Mouse (Mus musculus) bone marrow macrophage, adult 2 months (primary cell): ENCODE measurements around the gene Tbata. TPM values are rescaled to one million over a fixed set of nuclear protein-coding genes. Genes with fewer than 3 reads are reported as not detected.
A peak's percentile ranks its signal among the peaks of the same experiment; 100 is the strongest.

Experiments used
- H3K27ac ChIP-seq: 2 replicates; pipeline ENCODE4 v1.5.1; 2012; ENCODE audit warnings: low read depth, low read length; ENCODE audit not compliant: insufficient read depth
- H3K4me1 ChIP-seq: 2 replicates; pipeline ENCODE4 v1.6.1; 2012; ENCODE audit warnings: low read length; ENCODE audit not compliant: control insufficient read depth, insufficient read depth
- H3K4me3 ChIP-seq: 2 replicates; pipeline ENCODE4 v1.5.1; 2012; ENCODE audit warnings: mild to moderate bottlenecking, low read length, moderate library complexity; ENCODE audit not compliant: insufficient read depth
- CTCF ChIP-seq: IDR thresholded peaks from 2 replicates; pipeline ENCODE4 v1.5.1; 2012; ENCODE audit warnings: low read depth, mild to moderate bottlenecking, low read length, moderate library complexity
- POLR2A ChIP-seq: IDR thresholded peaks from 2 replicates; pipeline ENCODE4 v1.6.1; 2012; ENCODE audit warnings: mild to moderate bottlenecking, low read depth, low read length, borderline replicate concordance
- polyA plus RNA-seq: library from polyadenylated mRNA; stranded (reverse); fragments of >200 nt; gene quantifications from 2 replicates; pipeline ENCODE4 v1.2.4, GENCODE M21; 2012; ENCODE audit not compliant: missing spikeins, insufficient read depth, insufficient read length

Tbata gene
- polyA plus RNA-seq, 1 experiment: not detected

DNA sequence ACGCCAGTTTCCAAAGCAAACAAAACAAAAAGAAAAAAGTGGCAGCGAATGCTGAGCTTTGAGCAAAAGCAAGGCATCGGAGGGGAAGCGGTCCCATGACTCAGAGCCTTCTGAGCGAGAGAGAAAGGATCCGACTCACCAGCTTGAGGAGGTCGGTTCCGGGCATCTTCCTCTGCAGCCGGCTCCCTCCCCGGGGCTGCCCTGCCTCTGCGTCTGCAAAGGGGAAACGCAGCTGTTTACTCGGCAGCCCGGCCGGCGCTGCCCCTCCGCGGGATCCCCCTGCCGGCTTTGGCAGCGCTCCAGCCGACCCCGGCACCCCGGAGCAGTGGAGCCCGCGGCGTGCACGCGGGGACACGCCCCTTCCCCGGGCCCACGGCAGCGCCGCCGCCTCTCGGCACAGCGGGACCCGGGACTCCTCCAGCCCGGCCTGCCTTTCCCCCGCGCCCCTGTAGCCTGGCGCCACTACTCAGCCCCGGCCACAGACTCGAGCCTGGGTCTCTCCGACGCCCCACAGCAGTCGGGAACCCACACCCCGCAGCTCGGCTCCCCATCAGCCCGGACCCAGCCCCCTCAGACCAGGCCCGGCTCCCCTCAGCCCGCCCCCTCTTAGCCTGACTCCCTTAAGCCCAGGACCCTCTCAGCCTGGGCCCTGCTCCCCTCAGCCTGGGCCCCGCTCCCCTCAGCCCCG, 25.5 kb upstream of the Tbata start:
- Histone ChIP-seq H3K4me1 (peaks cover 33% of the 10 kb centered on the region), H3K27ac (peak overlapping the region; percentile 88), H3K4me3 (peak overlapping the region; percentile 93)
- TF ChIP-seq CTCF: no peak
- TF ChIP-seq POLR2A: no peak

DNA sequence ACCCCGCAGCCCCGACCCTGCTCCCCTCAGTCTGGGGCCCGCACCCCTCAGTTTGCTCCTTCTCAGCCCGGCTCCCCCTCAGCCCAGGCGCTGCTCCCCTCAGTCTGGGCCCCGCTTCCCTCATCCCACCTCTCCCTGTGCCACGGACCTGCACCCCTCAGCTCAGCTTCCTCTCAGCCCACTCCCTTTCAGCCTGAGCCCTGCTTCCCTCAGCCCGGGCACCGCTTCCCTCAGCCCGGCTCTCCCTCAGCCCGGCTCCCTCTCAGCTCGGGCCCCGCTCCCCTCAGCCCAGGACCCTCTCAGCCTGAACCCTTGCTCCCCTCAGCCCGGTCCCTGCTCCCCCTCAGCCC, 25.0 kb upstream of the Tbata start:
- TF ChIP-seq CTCF (no peak), POLR2A (no peak)
- Histone ChIP-seq H3K4me3 (peak overlapping the region; percentile 93), H3K4me1 (peaks cover 34% of the 10 kb centered on the region), H3K27ac (peak overlapping the region; percentile 88)

DNA sequence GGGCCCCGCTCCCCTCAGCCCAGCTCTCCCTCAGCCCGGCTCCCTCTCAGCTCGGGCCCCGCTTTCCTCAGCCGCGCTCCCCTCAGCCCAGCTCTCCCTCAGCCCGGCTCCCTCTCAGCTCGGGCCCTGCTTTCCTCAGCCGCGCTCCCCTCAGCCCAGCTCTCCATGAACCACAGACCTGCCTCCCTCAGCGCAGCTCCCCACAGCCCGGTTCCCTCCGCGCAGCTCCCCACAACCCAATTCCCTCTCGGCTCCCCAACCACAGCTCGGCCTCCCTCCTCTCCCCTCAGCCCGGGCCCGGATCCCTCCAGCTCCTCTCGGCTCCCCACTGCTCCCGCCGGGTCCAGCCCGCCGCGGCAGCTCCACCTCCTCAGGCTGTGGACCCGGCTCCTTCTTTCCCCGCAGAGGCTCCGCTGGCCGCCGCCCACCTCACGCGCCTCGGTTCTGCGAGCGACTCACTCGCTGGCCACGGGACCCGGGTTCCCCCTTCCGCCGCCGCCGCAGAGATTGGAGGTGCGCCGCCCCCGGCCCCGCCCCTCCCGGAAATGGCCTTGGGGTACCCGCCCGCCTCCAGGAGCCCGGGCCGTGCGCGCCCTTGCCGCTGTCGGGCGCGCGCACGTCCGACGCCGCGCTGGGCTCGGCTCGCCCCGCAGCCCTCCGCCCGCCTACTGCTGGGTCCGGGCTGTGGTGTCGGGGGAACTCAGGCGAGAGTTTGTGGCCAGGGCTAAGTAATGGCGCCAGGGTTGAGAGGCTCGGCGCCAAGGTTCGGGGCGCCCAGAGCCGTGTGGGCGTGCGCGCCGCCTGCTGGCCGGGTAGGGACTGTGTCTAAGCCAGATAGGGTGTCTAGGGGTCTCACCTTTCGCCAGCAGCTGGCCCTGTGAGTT, 24.4 kb upstream of the Tbata start, which contains the start of gene Sgpl1:
TSS of gene Sgpl1 (minus strand) at position 547 of the 884 bp plus-strand sequence.
- peak within 1 kb of the TSS; percentile 91 for H3K27ac ChIP-seq
- peak within 1 kb of the TSS; percentile 93 for H3K4me3 ChIP-seq
- TF ChIP-seq CTCF (peak; percentile 76), POLR2A (peak; percentile 95; the same call in 1 of the 2 replicates)
- peaks cover 35% of the 10 kb centered on the region for H3K4me1 ChIP-seq

DNA sequence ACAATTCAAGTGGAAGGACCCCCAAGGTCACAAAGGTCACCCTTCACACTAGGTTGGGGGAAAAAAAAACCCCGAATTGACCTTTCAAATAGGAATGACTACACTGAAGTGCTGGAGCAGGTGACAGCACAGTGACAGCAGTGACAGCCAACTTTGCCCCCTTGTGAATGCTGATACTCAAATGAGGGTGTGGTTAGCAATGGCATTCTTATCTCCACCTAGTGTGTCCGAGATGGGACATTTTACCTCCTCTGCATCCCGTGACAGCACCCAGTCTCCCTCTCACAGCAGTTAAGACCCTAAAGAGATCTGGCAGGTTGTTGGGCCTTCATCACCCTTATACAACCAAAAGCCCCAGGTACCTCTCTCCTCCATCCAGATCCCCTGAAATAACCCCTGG, 22.3 kb upstream of the Tbata start:
- Histone ChIP-seq H3K4me3 (no peak overlapping the region), H3K27ac (no peak overlapping the region), H3K4me1 (peaks cover 27% of the 10 kb centered on the region)
- TF ChIP-seq POLR2A: no peak

DNA sequence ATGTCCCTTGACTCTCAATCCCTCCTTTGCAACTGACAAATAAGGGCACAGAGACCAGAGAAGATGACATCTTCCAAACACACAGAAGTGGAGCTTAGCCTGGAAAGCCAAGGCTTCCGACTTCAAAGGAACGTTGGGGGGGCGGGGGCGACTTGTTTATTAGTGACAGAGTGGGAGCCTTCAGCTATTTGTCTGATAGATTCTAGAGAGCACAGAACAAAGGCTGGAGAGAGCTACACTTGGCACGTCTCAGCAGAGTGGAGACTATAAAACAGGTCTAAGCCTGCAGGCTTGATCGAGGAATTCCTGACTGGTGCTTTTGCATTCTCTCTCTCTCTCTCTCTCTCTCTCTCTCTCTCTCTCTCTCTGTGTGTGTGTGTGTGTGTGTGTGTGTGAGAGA, 21.1 kb upstream of the Tbata start:
- TF ChIP-seq CTCF: no peak
- no peak for TF ChIP-seq POLR2A
- Histone ChIP-seq H3K27ac (0 out of 2 replicates have a peak overlapping the region, but pooled peaks have one; percentile 43), H3K4me3 (no peak overlapping the region), H3K4me1 (peaks cover 27% of the 10 kb centered on the region)

DNA sequence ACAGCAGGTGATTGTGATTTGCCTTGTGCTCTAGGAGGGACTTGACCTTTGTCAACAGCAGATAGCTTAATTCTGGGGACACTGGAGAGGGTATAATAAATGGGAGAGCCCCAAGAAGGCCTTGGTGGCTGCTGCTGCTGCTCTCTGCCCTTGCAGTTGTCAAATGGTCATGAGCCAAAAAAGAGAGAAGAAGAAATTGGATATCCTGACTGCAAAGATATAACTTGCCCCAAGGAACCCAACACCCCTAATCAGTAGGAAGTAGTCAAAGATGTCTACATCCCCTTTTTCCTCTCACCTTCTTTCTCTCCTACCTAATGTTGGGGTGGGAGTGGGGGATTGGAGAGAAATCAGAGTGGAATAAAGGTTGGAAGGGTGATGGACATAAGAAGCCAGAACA, 19.6 kb upstream of the Tbata start:
- Histone ChIP-seq H3K27ac (no peak overlapping the region), H3K4me1 (peaks cover 27% of the 10 kb centered on the region), H3K4me3 (no peak overlapping the region)
- TF ChIP-seq POLR2A (no peak), CTCF (no peak)

DNA sequence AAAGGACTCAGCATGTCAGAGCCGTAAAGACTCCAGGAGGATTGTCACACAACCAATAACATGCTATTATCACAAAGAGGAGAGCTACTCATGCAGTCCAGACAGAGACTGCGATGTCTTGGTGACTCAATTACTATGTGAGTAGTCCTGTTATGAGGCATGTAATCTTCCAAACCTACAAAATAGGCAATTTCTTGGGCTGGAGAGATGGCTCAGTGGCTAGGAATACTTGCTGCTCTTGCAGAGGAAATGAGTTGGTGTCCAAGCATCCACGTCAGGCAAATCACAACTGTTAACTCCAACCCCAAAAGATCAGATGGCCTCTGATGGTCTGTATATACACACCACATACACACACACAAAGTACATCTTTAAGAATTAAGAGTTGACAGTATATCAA, 16.1 kb upstream of the Tbata start:
- H3K27ac ChIP-seq: no peak overlapping the region
- H3K4me1 ChIP-seq: peaks cover 10% of the 10 kb centered on the region
- TF ChIP-seq CTCF: no peak
- TF ChIP-seq POLR2A: no peak
- no peak overlapping the region for H3K4me3 ChIP-seq

DNA sequence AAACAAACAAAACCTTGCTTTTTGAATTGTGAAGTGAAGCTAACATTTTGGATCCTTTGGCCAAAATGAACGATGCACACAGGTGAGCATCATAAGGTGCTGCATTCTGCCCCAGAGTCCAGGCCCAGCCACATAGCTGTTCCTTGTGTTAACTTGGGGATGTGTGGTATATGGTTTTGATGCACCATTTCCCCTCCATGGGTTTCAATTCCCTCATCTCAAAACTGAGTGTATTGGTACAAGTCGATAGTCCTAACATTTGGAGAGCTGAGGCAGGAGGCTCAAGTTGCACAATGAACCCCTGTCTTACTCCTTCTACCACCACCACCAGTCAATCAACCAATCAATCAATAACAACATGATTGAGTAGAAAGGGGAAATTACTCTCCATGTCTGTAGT, 15.3 kb upstream of the Tbata start:
- Histone ChIP-seq H3K4me1 (peaks cover 6% of the 10 kb centered on the region), H3K27ac (no peak overlapping the region), H3K4me3 (no peak overlapping the region)
- TF ChIP-seq CTCF (no peak), POLR2A (no peak)

DNA sequence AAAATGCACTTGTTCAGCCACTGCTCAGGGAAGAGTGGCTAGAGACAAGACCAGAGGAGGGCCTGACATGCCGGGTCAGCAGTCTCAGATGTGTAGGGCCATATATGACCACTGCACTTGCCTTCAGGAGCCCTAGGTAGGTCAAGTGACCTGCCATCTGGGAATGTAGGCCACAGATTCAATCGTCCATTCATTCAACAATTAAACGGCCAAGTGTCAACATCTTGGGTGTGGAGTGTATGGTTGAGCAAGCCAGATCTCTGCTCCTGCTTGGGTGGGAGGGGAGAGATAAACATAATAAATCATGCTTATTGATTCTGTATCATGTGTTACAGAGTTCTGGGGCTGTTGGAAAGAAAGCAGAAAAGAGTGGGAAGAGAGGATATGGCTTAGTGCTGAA, 13.2 kb upstream of the Tbata start:
- H3K4me3 ChIP-seq: no peak overlapping the region
- no peak for TF ChIP-seq CTCF
- TF ChIP-seq POLR2A: no peak
- no peaks in the 10 kb centered on the region for H3K4me1 ChIP-seq
- no peak overlapping the region for H3K27ac ChIP-seq

DNA sequence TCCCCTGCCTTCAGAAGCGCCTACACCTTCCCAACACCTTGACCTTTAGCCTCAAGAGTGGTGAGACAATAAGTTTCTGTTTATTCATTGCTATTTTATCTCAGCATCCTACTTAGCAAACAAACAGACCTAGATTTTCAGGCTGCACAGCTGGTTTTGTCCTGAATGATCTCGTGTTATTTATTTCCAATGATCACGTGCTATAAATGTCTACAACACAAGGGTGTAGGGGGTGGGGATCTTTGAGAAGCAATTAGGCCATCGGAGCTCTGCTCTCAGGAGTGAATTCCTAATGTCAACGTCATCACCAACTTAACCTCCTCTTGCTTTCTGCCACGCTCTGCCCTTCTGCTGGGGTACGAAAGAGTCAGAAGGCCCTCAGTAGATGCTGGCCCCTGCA, 11.7 kb upstream of the Tbata start:
- H3K27ac ChIP-seq: no peak overlapping the region

More for the DNA sequence above, 11.7 kb upstream of the Tbata start:
- no peak for TF ChIP-seq POLR2A
- TF ChIP-seq CTCF: no peak
- no peak overlapping the region for H3K4me3 ChIP-seq
- H3K4me1 ChIP-seq: peaks cover 2% of the 10 kb centered on the region; the same call in 1 of the 2 replicates
